Mouse (Mus musculus): Measurements from ENCODE around the gene Agap1. TPM values are rescaled to one million over a fixed set of nuclear protein-coding genes. Genes with fewer than 3 reads are reported as not detected.

Gene Agap1
- polyA plus RNA-seq, 1 experiment from 2014 or later = 4.2 TPM

DNA sequence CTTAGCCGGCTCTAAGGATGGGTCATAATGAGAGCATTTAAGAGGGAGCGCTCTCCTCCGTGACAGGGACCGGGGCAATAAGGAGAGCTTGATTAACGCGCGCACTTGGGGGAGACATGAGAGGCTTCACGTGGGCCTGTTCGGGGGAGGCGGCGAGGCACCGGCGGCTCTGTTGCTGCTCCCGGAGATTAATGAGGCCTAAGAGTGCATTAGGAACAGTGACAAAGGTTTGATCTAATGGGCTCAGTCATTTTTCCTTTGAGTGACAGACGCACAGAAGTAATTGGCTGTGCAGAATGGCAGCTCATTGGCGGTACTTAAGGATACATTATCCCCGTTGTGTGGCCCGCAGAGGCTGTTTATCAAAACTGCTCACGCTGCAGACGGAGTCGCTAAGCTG is 296.3 kb downstream of the Agap1 start:
- 43% methylated on average over 21 of the region's 21 CpGs for WGBS

DNA sequence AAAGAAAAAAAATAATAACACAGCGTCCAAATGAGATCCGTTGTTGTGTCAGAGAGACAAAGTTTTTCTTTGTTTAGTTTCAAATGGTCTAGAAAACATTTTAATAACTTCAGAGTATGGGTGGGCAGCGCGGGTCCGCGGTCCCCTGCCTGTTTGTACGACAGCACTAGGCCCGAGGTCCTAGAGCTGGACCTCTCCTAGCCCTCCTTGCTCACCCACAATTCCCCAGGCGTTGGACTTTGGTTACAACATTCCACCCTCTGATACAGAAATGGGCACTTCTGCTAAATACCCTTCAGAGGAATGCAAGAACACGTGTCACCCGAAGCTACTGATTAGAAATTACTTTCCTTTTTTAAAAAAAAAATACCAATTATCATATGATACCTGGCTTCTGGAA is 296.7 kb downstream of the Agap1 start:
- no peak overlapping the region for H3K4me3 ChIP-seq (ENCODE audit: low read depth, low read length)

More for the DNA sequence above, 296.3 kb downstream of the Agap1 start:
- H3K4me2 ChIP-seq (replicated peaks; ENCODE audit: low read depth) = no peak overlapping the region
- H3K4me3 ChIP-seq (ENCODE audit: low read depth, low read length) = no peak overlapping the region
- H3K9me3 ChIP-seq (ENCODE audit: control insufficient read depth, low read length) = no peaks in the 10 kb centered on the region
- no peak for TF ChIP-seq EP300 (optimal IDR thresholded peaks at IDR 0.05)
- TF ChIP-seq CTCF (IDR thresholded peaks at IDR 0.05; ENCODE audit: low read depth) = no peak
- no peaks in the 10 kb centered on the region for H3K36me3 ChIP-seq (ENCODE audit: control insufficient read depth, insufficient read depth, low read length)
- no peaks in the 10 kb centered on the region for H3K4me1 ChIP-seq (replicated peaks; ENCODE audit: control insufficient read depth, insufficient read depth)
- ATAC-seq (ENCODE audit: low FRiP score, low TSS enrichment) (no peak), DNase-seq (ENCODE audit: low spot score) (no peak)
- H3K27me3 ChIP-seq (ENCODE audit: control insufficient read depth, insufficient read depth, low read length) = no peaks in the 10 kb centered on the region
- no peak overlapping the region for H3K27ac ChIP-seq (replicated peaks)
- H3K9ac ChIP-seq (ENCODE audit: low read length) = no peak overlapping the region

DNA sequence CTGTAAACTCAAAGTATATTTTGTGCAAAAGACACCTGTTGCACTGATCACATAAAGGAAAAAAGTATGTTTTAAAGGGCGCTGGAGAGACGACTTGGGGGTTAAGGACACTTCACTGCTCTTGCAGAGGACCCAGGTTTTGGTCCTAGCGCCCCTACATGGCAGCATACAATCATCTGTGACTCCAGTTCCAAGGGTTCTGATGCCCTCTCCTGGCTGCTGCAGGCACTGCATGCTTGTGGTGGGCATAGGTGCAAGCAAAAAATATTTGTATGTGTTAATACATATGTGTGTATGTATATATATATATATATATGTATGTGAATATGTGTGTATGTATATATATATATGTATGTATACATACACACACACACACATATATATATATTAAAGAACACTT is 298.1 kb downstream of the Agap1 start:
- no peaks in the 10 kb centered on the region for H3K4me1 ChIP-seq (replicated peaks; ENCODE audit: control insufficient read depth, insufficient read depth)
- TF ChIP-seq EP300 (optimal IDR thresholded peaks at IDR 0.05) (no peak), CTCF (IDR thresholded peaks at IDR 0.05; ENCODE audit: low read depth) (peak; percentile 57)
- H3K4me3 ChIP-seq (ENCODE audit: low read depth, low read length) = no peak overlapping the region
- 97% methylated on average over 3 of the region's 3 CpGs for WGBS
- no peak for ATAC-seq (ENCODE audit: low FRiP score, low TSS enrichment)
- no peak for DNase-seq (ENCODE audit: low spot score)
- H3K27me3 ChIP-seq (ENCODE audit: control insufficient read depth, insufficient read depth, low read length) = no peaks in the 10 kb centered on the region
- H3K27ac ChIP-seq (replicated peaks) = no peak overlapping the region
- H3K9ac ChIP-seq (ENCODE audit: low read length) = no peak overlapping the region
- H3K9me3 ChIP-seq (ENCODE audit: control insufficient read depth, low read length) = no peaks in the 10 kb centered on the region
- H3K36me3 ChIP-seq (ENCODE audit: control insufficient read depth, insufficient read depth, low read length) = no peaks in the 10 kb centered on the region
- no peak overlapping the region for H3K4me2 ChIP-seq (replicated peaks; ENCODE audit: low read depth)

More for the DNA sequence above, 296.7 kb downstream of the Agap1 start:
- 76% methylated on average over 11 of the region's 11 CpGs for WGBS
- Histone ChIP-seq H3K27me3 (ENCODE audit: control insufficient read depth, insufficient read depth, low read length) (no peaks in the 10 kb centered on the region), H3K9me3 (ENCODE audit: control insufficient read depth, low read length) (no peaks in the 10 kb centered on the region), H3K4me1 (replicated peaks; ENCODE audit: control insufficient read depth, insufficient read depth) (no peaks in the 10 kb centered on the region), H3K27ac (replicated peaks) (no peak overlapping the region), H3K36me3 (ENCODE audit: control insufficient read depth, insufficient read depth, low read length) (no peaks in the 10 kb centered on the region), H3K9ac (ENCODE audit: low read length) (no peak overlapping the region), H3K4me2 (replicated peaks; ENCODE audit: low read depth) (no peak overlapping the region)
- DNase-seq (ENCODE audit: low spot score) = no peak
- no peak for TF ChIP-seq CTCF (IDR thresholded peaks at IDR 0.05; ENCODE audit: low read depth)
- no peak for TF ChIP-seq EP300 (optimal IDR thresholded peaks at IDR 0.05)
- no peak for ATAC-seq (ENCODE audit: low FRiP score, low TSS enrichment)

DNA sequence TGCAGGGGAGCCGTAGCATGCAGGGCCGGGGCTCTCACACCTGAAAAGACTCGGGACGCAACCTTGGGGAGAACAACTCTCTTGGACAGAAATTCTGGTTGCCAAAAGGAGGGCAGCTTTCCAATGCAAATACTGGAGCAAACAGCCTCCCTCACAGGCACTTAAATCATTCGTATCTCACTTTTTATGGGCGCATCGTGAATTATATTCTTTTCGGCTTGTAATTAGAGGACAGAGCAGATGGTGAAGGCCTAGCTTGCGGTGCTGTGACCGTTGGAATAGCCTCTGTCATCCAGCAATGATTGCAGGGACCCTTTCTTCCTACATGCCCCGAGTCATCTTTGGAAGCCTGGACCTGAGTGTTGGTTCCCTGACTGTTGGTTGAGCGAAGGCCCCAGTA is 300.8 kb downstream of the Agap1 start:
- H3K9me3 ChIP-seq (ENCODE audit: control insufficient read depth, low read length) = no peaks in the 10 kb centered on the region
- H3K27me3 ChIP-seq (ENCODE audit: control insufficient read depth, insufficient read depth, low read length) = no peaks in the 10 kb centered on the region
- H3K27ac ChIP-seq (replicated peaks) = no peak overlapping the region
- ATAC-seq (ENCODE audit: low FRiP score, low TSS enrichment) (no peak), DNase-seq (ENCODE audit: low spot score) (no peak)
- H3K9ac ChIP-seq (ENCODE audit: low read length) = no peak overlapping the region
- H3K4me1 ChIP-seq (replicated peaks; ENCODE audit: control insufficient read depth, insufficient read depth) = no peaks in the 10 kb centered on the region
- H3K4me2 ChIP-seq (replicated peaks; ENCODE audit: low read depth) = no peak overlapping the region
- 72% methylated on average over 12 of the region's 12 CpGs for WGBS
- no peak overlapping the region for H3K4me3 ChIP-seq (ENCODE audit: low read depth, low read length)
- TF ChIP-seq EP300 (optimal IDR thresholded peaks at IDR 0.05) (no peak), CTCF (IDR thresholded peaks at IDR 0.05; ENCODE audit: low read depth) (no peak)
- no peaks in the 10 kb centered on the region for H3K36me3 ChIP-seq (ENCODE audit: control insufficient read depth, insufficient read depth, low read length)

DNA sequence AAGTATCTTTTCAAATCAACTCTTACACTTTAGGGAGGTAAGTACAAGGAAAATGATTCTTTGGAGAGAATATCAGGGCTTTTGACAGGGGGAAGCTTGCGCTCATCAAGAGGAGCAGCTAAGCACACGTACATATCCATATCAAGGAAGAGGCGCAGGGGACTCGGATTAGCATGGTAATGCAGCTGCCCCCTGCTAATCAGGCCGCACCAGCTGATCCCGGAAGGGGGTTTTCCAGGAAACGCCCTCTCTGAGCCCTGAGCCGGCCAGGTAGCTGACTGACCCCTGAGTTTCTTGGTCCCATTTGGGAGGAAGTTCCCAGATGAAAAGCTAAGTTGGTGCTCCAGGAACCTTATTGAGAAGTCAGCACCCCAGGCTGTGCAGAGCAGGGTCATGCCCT is 301.8 kb downstream of the Agap1 start:
- no peaks in the 10 kb centered on the region for H3K4me1 ChIP-seq (replicated peaks; ENCODE audit: control insufficient read depth, insufficient read depth)
- H3K27me3 ChIP-seq (ENCODE audit: control insufficient read depth, insufficient read depth, low read length) = no peaks in the 10 kb centered on the region
- no peak overlapping the region for H3K4me2 ChIP-seq (replicated peaks; ENCODE audit: low read depth)
- 61% methylated on average over 8 of the region's 8 CpGs for WGBS
- no peaks in the 10 kb centered on the region for H3K36me3 ChIP-seq (ENCODE audit: control insufficient read depth, insufficient read depth, low read length)
- no peak overlapping the region for H3K4me3 ChIP-seq (ENCODE audit: low read depth, low read length)
- TF ChIP-seq CTCF (IDR thresholded peaks at IDR 0.05; ENCODE audit: low read depth) = no peak
- TF ChIP-seq EP300 (optimal IDR thresholded peaks at IDR 0.05) = no peak
- ATAC-seq (ENCODE audit: low FRiP score, low TSS enrichment) (no peak), DNase-seq (ENCODE audit: low spot score) (no peak)
- no peaks in the 10 kb centered on the region for H3K9me3 ChIP-seq (ENCODE audit: control insufficient read depth, low read length)
- H3K27ac ChIP-seq (replicated peaks) = no peak overlapping the region
- no peak overlapping the region for H3K9ac ChIP-seq (ENCODE audit: low read length)

DNA sequence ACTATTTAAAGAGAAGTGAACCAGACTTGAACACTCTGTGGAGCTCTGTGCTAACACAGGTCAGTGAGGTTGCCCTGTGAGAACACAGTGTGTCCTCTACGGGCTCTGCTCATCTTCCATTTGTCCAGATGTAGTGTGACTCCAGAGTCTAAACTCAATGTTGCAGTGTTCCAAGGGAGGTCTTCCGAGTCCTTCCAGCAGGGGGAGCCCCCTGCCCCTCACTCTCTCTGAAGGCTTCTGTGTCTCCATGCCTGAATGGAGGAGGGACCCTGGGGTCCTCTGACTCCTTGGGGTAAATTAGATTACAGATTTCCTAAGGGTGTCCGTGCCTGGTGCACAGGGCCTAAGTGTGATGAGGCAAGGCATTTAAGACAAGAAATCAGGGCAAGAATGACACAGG is 302.9 kb downstream of the Agap1 start:
- H3K9ac ChIP-seq (ENCODE audit: low read length) = no peak overlapping the region
- DNase-seq (ENCODE audit: low spot score) = no peak
- no peak overlapping the region for H3K4me2 ChIP-seq (replicated peaks; ENCODE audit: low read depth)
- no peaks in the 10 kb centered on the region for H3K9me3 ChIP-seq (ENCODE audit: control insufficient read depth, low read length)
- 51% methylated on average over 3 of the region's 3 CpGs for WGBS
- ATAC-seq (ENCODE audit: low FRiP score, low TSS enrichment) = no peak
- no peaks in the 10 kb centered on the region for H3K36me3 ChIP-seq (ENCODE audit: control insufficient read depth, insufficient read depth, low read length)
- TF ChIP-seq CTCF (IDR thresholded peaks at IDR 0.05; ENCODE audit: low read depth) (peak; percentile 62), EP300 (optimal IDR thresholded peaks at IDR 0.05) (no peak)
- no peak overlapping the region for H3K27ac ChIP-seq (replicated peaks)
- no peak overlapping the region for H3K4me3 ChIP-seq (ENCODE audit: low read depth, low read length)
- no peaks in the 10 kb centered on the region for H3K27me3 ChIP-seq (ENCODE audit: control insufficient read depth, insufficient read depth, low read length)
- no peaks in the 10 kb centered on the region for H3K4me1 ChIP-seq (replicated peaks; ENCODE audit: control insufficient read depth, insufficient read depth)

All from stomach, postnatal 0 days (tissue).